Comparison of ENCODE assay signal across 8 mouse cellular contexts in genomic region chr10:63386444-63386843, GRCm38 (mm10). TPM values are rescaled to one million over a fixed set of nuclear protein-coding genes. Genes with fewer than 3 reads are reported as not detected.
DNase-seq lines count a peak whose midpoint lies in the region; ATAC-seq and TF ChIP-seq lines count a peak whose summit lies in the region.

No protein-coding gene starts in this region.

- H3K27ac ChIP-seq in hindbrain, embryonic 11.5 days (ENCODE audit: low read depth, low read length), result no peak overlapping the region
- H3K27ac ChIP-seq in lung, postnatal 0 days (ENCODE audit: low read length), result peak overlapping the region; percentile 73; the same call in 1 of the 2 replicates

- peak overlapping the region; percentile 59 for H3K9ac ChIP-seq in hindbrain, embryonic 11.5 days (ENCODE audit: low read depth, low read length)
- peak overlapping the region; percentile 52 for H3K9ac ChIP-seq in lung, postnatal 0 days (replicated peaks; ENCODE audit: low read depth)

- under 1% methylated on average over 19 of the region's 19 CpGs for WGBS in hindbrain, embryonic 11.5 days
- under 1% methylated on average over 19 of the region's 19 CpGs for WGBS in lung, postnatal 0 days

- H3K27me3 ChIP-seq in hindbrain, embryonic 11.5 days (ENCODE audit: control insufficient read depth, insufficient read depth, low read length), result no peaks in the 10 kb centered on the region
- no peaks in the 10 kb centered on the region for H3K27me3 ChIP-seq in lung, postnatal 0 days (replicated peaks; ENCODE audit: insufficient read depth, low read length)

- no peak for TF ChIP-seq CTCF in lung, postnatal 0 days (IDR thresholded peaks at IDR 0.05)

- no peaks in the 10 kb centered on the region for H3K9me3 ChIP-seq in hindbrain, embryonic 11.5 days (ENCODE audit: control insufficient read depth, low read length)
- H3K9me3 ChIP-seq in lung, postnatal 0 days (ENCODE audit: low read length), result no peaks in the 10 kb centered on the region

- ATAC-seq in hindbrain, embryonic 11.5 days (ENCODE audit: low FRiP score), result peak; percentile 77
- peak; percentile 79 for ATAC-seq in lung, postnatal 0 days

- H3K4me2 ChIP-seq in hindbrain, embryonic 11.5 days (replicated peaks; ENCODE audit: low read depth, low read length), result peak overlapping the region; percentile 62
- H3K4me2 ChIP-seq in lung, postnatal 0 days (replicated peaks; ENCODE audit: low read depth, low read length), result peak overlapping the region; percentile 78

- H3K36me3 ChIP-seq in hindbrain, embryonic 11.5 days (ENCODE audit: control insufficient read depth, insufficient read depth, low read length), result no peaks in the 10 kb centered on the region
- H3K36me3 ChIP-seq in lung, postnatal 0 days (ENCODE audit: insufficient read depth, low read length), result no peaks in the 10 kb centered on the region

- H3K4me3 ChIP-seq in hindbrain, embryonic 11.5 days (ENCODE audit: low read depth, low read length), result peak overlapping the region; percentile 60
- H3K4me3 ChIP-seq in lung, postnatal 0 days (ENCODE audit: low read depth, low read length), result peak overlapping the region; percentile 53

- TF ChIP-seq EP300 in lung, postnatal 0 days (IDR thresholded peaks at IDR 0.05), result no peak

- H3K4me1 ChIP-seq in hindbrain, embryonic 11.5 days (replicated peaks; ENCODE audit: control insufficient read depth, insufficient read depth, low read length), result no peaks in the 10 kb centered on the region
- 0 out of 2 replicates have a peak, but pooled peaks cover 5% of the 10 kb centered on the region for H3K4me1 ChIP-seq in lung, postnatal 0 days (ENCODE audit: insufficient read depth, low read depth, low read length)

- peak; percentile 82 for DNase-seq in Muller cell, postnatal 12 days (ENCODE audit: inconsistent ontology term)
- peak; percentile 92 for DNase-seq in cerebellum, adult 9-11 months
- peak; percentile 81 to 95 for DNase-seq in frontal cortex, adult 2 months (ENCODE audit: extremely low spot score in 1 of 2, low spot score in 1 of 2)
- peak; percentile 75 for DNase-seq in hindbrain, embryonic 11.5 days (ENCODE audit: low spot score)
- DNase-seq in layer of hippocampus, postnatal 10 days (ENCODE audit: low spot score in 2 of 2), result peak; percentile 77 to 84
- DNase-seq in lung, postnatal 0 days (ENCODE audit: low spot score), result peak; percentile 96
- peak; percentile 50 for DNase-seq in ovary, postnatal 10 days (ENCODE audit: low spot score)
- peak; percentile 79 for DNase-seq in thymus, postnatal 0 days (ENCODE audit: low spot score)

RNA-seq across cellular contexts. Expression of gene Dnajc12, which starts 4.2 kb away (rescaled TPM):
- polyA plus RNA-seq in frontal cortex, adult 2 months (2012; rRNA removed), result 19.1 and 23.4 TPM in 2 replicates
- polyA plus RNA-seq in hindbrain, embryonic 11.5 days (2014; fragmentation: Nextera tagmentation; extraction: Ambion mirVana), result 12.5 and 19.6 TPM in 2 replicates
- 10 to 100 TPM; 12.1 to 12.6 TPM for total RNA-seq in layer of hippocampus, postnatal 10 days (2021)
- 18.4 and 20.0 TPM in 2 replicates for polyA plus RNA-seq in lung, postnatal 0 days (2015; fragmentation: Nextera tagmentation; extraction: Ambion mirVana)
- 10.7 and 11.1 TPM in 2 replicates for polyA plus RNA-seq in thymus, postnatal 0 days (2015; fragmentation: Nextera tagmentation; extraction: Ambion mirVana)

RNA-seq across cellular contexts. Expression of gene Sirt1, which starts 4.9 kb away (rescaled TPM):
- polyA plus RNA-seq in frontal cortex, adult 2 months (2012; rRNA removed), result 11.8 and 12.9 TPM in 2 replicates
- polyA plus RNA-seq in hindbrain, embryonic 11.5 days (2014; fragmentation: Nextera tagmentation; extraction: Ambion mirVana), result 8.4 and 11.2 TPM in 2 replicates
- total RNA-seq in layer of hippocampus, postnatal 10 days (2021), result 10 to 100 TPM; 13.7 to 13.8 TPM
- polyA plus RNA-seq in lung, postnatal 0 days (2015; fragmentation: Nextera tagmentation; extraction: Ambion mirVana), result 5.4 and 5.5 TPM in 2 replicates
- polyA plus RNA-seq in thymus, postnatal 0 days (2015; fragmentation: Nextera tagmentation; extraction: Ambion mirVana), result 8.6 and 9.5 TPM in 2 replicates

RNA-seq across cellular contexts. Expression of gene Gm7075, which starts 35.1 kb away (rescaled TPM):
- polyA plus RNA-seq in frontal cortex, adult 2 months (2012; rRNA removed), result not detected in 2 replicates
- polyA plus RNA-seq in hindbrain, embryonic 11.5 days (2014; fragmentation: Nextera tagmentation; extraction: Ambion mirVana), result 0.63 TPM in 1 of 2 replicates, not detected in the other
- not detected for total RNA-seq in layer of hippocampus, postnatal 10 days (2021)
- not detected in 2 replicates for polyA plus RNA-seq in lung, postnatal 0 days (2015; fragmentation: Nextera tagmentation; extraction: Ambion mirVana)
- not detected in 2 replicates for polyA plus RNA-seq in thymus, postnatal 0 days (2015; fragmentation: Nextera tagmentation; extraction: Ambion mirVana)

RNA-seq across cellular contexts. Expression of gene Ctnna3, which starts 43.5 kb away (rescaled TPM):
- polyA plus RNA-seq in frontal cortex, adult 2 months (2012; rRNA removed), result 0.46 and 0.70 TPM in 2 replicates
- 0.42 TPM in 1 of 2 replicates, not detected in the other for polyA plus RNA-seq in hindbrain, embryonic 11.5 days (2014; fragmentation: Nextera tagmentation; extraction: Ambion mirVana)
- 1 to 10 TPM; 1.0 to 1.5 TPM for total RNA-seq in layer of hippocampus, postnatal 10 days (2021)
- 0.19 and 0.32 TPM in 2 replicates for polyA plus RNA-seq in lung, postnatal 0 days (2015; fragmentation: Nextera tagmentation; extraction: Ambion mirVana)
- polyA plus RNA-seq in thymus, postnatal 0 days (2015; fragmentation: Nextera tagmentation; extraction: Ambion mirVana), result 0.36 and 0.48 TPM in 2 replicates
